Mouse (Mus musculus): ENCODE measurements at regions not wholly inside any gene's neighbourhood (a gene's known extent, or its start where the extent isn't known, plus 50 kb on each side); places are given as distances from the start of the nearest gene placed in this dataset.

DNA sequence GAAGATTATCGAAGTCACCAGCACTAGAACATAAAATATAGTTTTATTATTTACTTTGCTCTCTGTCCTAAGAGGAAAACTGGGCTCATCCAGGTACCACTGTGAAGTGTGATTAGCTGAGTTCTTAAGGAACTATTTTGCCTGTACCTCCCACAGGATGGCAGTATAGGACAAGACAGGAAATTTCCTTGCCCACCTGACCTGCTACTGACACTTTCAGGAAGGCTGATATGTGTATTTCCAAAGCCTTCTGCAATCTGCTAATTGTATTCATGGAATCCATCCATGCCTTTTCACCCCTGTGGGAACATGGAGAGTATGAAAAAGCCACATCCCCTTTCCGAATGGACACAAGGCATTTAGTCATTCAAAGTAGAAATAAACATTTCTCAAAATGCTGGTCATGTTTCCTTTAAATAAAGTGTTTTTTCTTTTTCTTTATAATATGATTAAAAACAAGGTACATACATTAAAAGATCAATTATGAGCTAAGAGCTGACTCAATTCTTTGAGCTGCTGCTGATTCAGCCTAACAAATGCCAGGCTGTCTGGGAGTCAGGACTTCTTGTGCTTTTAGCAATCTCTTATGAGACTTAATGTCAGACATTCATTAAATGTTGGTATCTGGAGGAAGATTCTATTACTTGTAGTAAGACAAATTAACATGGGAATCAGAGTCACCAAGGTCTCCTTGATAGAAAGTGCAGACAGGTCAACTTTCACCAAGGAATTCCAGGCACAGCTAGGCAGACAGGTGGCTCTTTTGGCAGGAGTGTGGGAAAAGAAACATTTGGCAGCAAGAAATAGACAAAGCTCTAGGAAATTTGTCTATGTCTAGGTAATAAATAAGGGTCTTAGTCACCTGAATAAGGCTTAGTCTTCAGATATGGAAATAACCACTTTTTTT lies 112.4 kb upstream of the Gnpda2 start:
- TF ChIP-seq CTCF (IDR thresholded peaks at IDR 0.05; ENCODE audit: extremely low read depth, insufficient read depth, low read length) (peak; percentile 79), POLR2A (IDR thresholded peaks at IDR 0.05; ENCODE audit: extremely low read depth, insufficient read depth, low read length) (no peak)
- peaks cover 2% of the 10 kb centered on the region; the same call in 1 of the 2 replicates for H3K4me1 ChIP-seq (ENCODE audit: control insufficient read depth, insufficient read depth, low read length)
- no peak overlapping the region for H3K27ac ChIP-seq (ENCODE audit: insufficient read depth, low read length)
- H3K4me3 ChIP-seq (ENCODE audit: insufficient read depth, low read length): no peak overlapping the region

- no peak overlapping the region for H3K4me3 ChIP-seq (ENCODE audit: insufficient read depth, low read length)
- H3K4me1 ChIP-seq (ENCODE audit: control insufficient read depth, insufficient read depth, low read length): no peaks in the 10 kb centered on the region
- TF ChIP-seq POLR2A (IDR thresholded peaks at IDR 0.05; ENCODE audit: extremely low read depth, insufficient read depth, low read length) (no peak), CTCF (IDR thresholded peaks at IDR 0.05; ENCODE audit: extremely low read depth, insufficient read depth, low read length) (no peak)
- no peak overlapping the region for H3K27ac ChIP-seq (ENCODE audit: insufficient read depth, low read length)
Measured at GRCm38 (mm10) chr5:69678770-69679169, 86.6 kb upstream of the Gnpda2 start.

- TF ChIP-seq CTCF (IDR thresholded peaks at IDR 0.05; ENCODE audit: extremely low read depth, insufficient read depth, low read length) (no peak), POLR2A (IDR thresholded peaks at IDR 0.05; ENCODE audit: extremely low read depth, insufficient read depth, low read length) (no peak)
- Histone ChIP-seq H3K4me1 (ENCODE audit: control insufficient read depth, insufficient read depth, low read length) (no peaks in the 10 kb centered on the region), H3K27ac (ENCODE audit: insufficient read depth, low read length) (no peak overlapping the region), H3K4me3 (ENCODE audit: insufficient read depth, low read length) (no peak overlapping the region)
Measured at GRCm38 (mm10) chr5:69678268-69678667, 86.1 kb upstream of the Gnpda2 start.

GRCm38 (mm10) chr5:69665555-69665954 lies 73.4 kb upstream of the Gnpda2 start:
- H3K4me3 ChIP-seq (ENCODE audit: insufficient read depth, low read length): no peak overlapping the region
- no peak for TF ChIP-seq POLR2A (IDR thresholded peaks at IDR 0.05; ENCODE audit: extremely low read depth, insufficient read depth, low read length)
- no peak for TF ChIP-seq CTCF (IDR thresholded peaks at IDR 0.05; ENCODE audit: extremely low read depth, insufficient read depth, low read length)
- no peaks in the 10 kb centered on the region for H3K4me1 ChIP-seq (ENCODE audit: control insufficient read depth, insufficient read depth, low read length)
- H3K27ac ChIP-seq (ENCODE audit: insufficient read depth, low read length): no peak overlapping the region

GRCm38 (mm10) chr5:69663961-69664360 lies 71.8 kb upstream of the Gnpda2 start:
- no peak overlapping the region for H3K27ac ChIP-seq (ENCODE audit: insufficient read depth, low read length)
- no peak for TF ChIP-seq POLR2A (IDR thresholded peaks at IDR 0.05; ENCODE audit: extremely low read depth, insufficient read depth, low read length)
- no peak for TF ChIP-seq CTCF (IDR thresholded peaks at IDR 0.05; ENCODE audit: extremely low read depth, insufficient read depth, low read length)
- no peak overlapping the region for H3K4me3 ChIP-seq (ENCODE audit: insufficient read depth, low read length)
- H3K4me1 ChIP-seq (ENCODE audit: control insufficient read depth, insufficient read depth, low read length): no peaks in the 10 kb centered on the region
